20 mouse cellular contexts compared by ENCODE assay signal in genomic region chr3:121359272-121359671, GRCm38 (mm10).
DNase-seq lines count a peak whose midpoint lies in the region; ATAC-seq and TF ChIP-seq lines count a peak whose summit lies in the region.
"Had no signal": no experiment of that assay in that cellular context is flagged by ENCODE, and none has a peak within 500 bp of the region (broad histone marks: within the 10 kb centered on the region; RNA-seq: fewer than 3 reads in every experiment).

No protein-coding gene starts in this region.

- H3K4me3 ChIP-seq in hindbrain, postnatal 0 days (ENCODE audit: low read length) = no peak overlapping the region
- H3K4me3 ChIP-seq in hindbrain, embryonic 12.5 days = no peak overlapping the region
- H3K4me3 ChIP-seq in midbrain, embryonic 15.5 days = no peak overlapping the region
- H3K4me3 ChIP-seq: embryonic facial prominence, embryonic 12.5 days; erythroblast, embryonic 14.5 days; hindbrain, embryonic 13.5 days; limb, embryonic 12.5 days; liver, embryonic 13.5 days had no signal

- intact Hi-C loops in left cerebral cortex, postnatal 4 days (cut with DNase I) = no loop called here

- WGBS in hindbrain, postnatal 0 days = 79% methylated on average over 7 of the region's 7 CpGs
- WGBS in hindbrain, embryonic 12.5 days = 89% methylated on average over 7 of the region's 7 CpGs
- WGBS in midbrain, embryonic 15.5 days = 69% methylated on average over 7 of the region's 7 CpGs

- peak; percentile 67; the same call in 1 of the 2 replicates for ATAC-seq in hindbrain, postnatal 0 days
- no peak for ATAC-seq in hindbrain, embryonic 12.5 days (ENCODE audit: low FRiP score)
- ATAC-seq in midbrain, embryonic 15.5 days (replicated peaks) = peak; percentile 75
- ATAC-seq: forebrain, embryonic 14.5 days had no signal

- no peak for TF ChIP-seq POLR2A in brain, embryonic 14.5 days (IDR thresholded peaks at IDR 0.05; ENCODE audit: borderline replicate concordance, extremely low read depth, insufficient read depth, insufficient read length, poor library complexity, severe bottlenecking)

- no peaks in the 10 kb centered on the region for H3K27me3 ChIP-seq in hindbrain, postnatal 0 days (ENCODE audit: insufficient read depth, low read length)
- no peaks in the 10 kb centered on the region for H3K27me3 ChIP-seq in hindbrain, embryonic 12.5 days
- H3K27me3 ChIP-seq in midbrain, embryonic 15.5 days (replicated peaks) = no peaks in the 10 kb centered on the region
- H3K27me3 ChIP-seq: embryonic facial prominence, embryonic 12.5 days; hindbrain, embryonic 13.5 days; limb, embryonic 12.5 days; liver, embryonic 13.5 days had no signal

- H3K36me3 ChIP-seq in hindbrain, postnatal 0 days (ENCODE audit: insufficient read depth, low read length) = no peaks in the 10 kb centered on the region
- H3K36me3 ChIP-seq in hindbrain, embryonic 12.5 days = no peaks in the 10 kb centered on the region
- no peaks in the 10 kb centered on the region for H3K36me3 ChIP-seq in midbrain, embryonic 15.5 days (replicated peaks)
- H3K36me3 ChIP-seq: embryonic facial prominence, embryonic 12.5 days; limb, embryonic 12.5 days had no signal

- H3K27ac ChIP-seq in hindbrain, postnatal 0 days = no peak overlapping the region
- H3K27ac ChIP-seq in hindbrain, embryonic 12.5 days = no peak overlapping the region
- H3K27ac ChIP-seq in midbrain, embryonic 15.5 days = no peak overlapping the region
- H3K27ac ChIP-seq: embryonic facial prominence, embryonic 12.5 days; hindbrain, embryonic 13.5 days; limb, embryonic 12.5 days; liver, embryonic 13.5 days had no signal

- DNase-seq in hindbrain, postnatal 0 days (ENCODE audit: low spot score) = peak; percentile 48
- peak; percentile 44 for DNase-seq in left cerebral cortex, postnatal 4 days
- DNase-seq in left cerebral cortex, adult 11 months (ENCODE audit: low spot score) = no peak
- DNase-seq in brain, embryonic 14.5 days (ENCODE audit: low read depth) = peak; percentile 42
- no peak for DNase-seq in gastrocnemius, postnatal 4 days (ENCODE audit: low spot score in 2 of 2)
- DNase-seq in frontal cortex, adult 2 months (ENCODE audit: extremely low spot score in 1 of 2, low spot score in 1 of 2) = no peak
- DNase-seq: adrenal gland, adult 8-10 months; B cell, adult 2 months; cerebellum, adult 9-11 months; gastrocnemius, postnatal 25 days; liver, embryonic 13.5 days; lung, embryonic 14.5 days; lung, postnatal 36 days had no signal

- no peak for TF ChIP-seq CTCF in hindbrain, postnatal 0 days (IDR thresholded peaks at IDR 0.05; ENCODE audit: low read depth)
- TF ChIP-seq CTCF in brain, embryonic 14.5 days (IDR thresholded peaks at IDR 0.05; ENCODE audit: borderline replicate concordance, extremely low read depth, insufficient read depth, insufficient read length) = no peak

- no peaks in the 10 kb centered on the region for H3K4me1 ChIP-seq in hindbrain, postnatal 0 days (ENCODE audit: insufficient read depth, low read length)
- peaks cover 3% of the 10 kb centered on the region; the same call in 1 of the 2 replicates for H3K4me1 ChIP-seq in hindbrain, embryonic 12.5 days
- H3K4me1 ChIP-seq in midbrain, embryonic 15.5 days = no peaks in the 10 kb centered on the region

- no peak overlapping the region for H3K4me2 ChIP-seq in hindbrain, postnatal 0 days (ENCODE audit: low read depth, low read length)
- H3K4me2 ChIP-seq in hindbrain, embryonic 12.5 days (replicated peaks) = no peak overlapping the region
- H3K4me2 ChIP-seq in midbrain, embryonic 15.5 days = no peak overlapping the region
- H3K4me2 ChIP-seq: embryonic facial prominence, embryonic 12.5 days; hindbrain, embryonic 13.5 days; limb, embryonic 12.5 days; liver, embryonic 13.5 days; lung, embryonic 14.5 days had no signal

- no peak overlapping the region for H3K9ac ChIP-seq in hindbrain, postnatal 0 days (replicated peaks; ENCODE audit: low read length)
- H3K9ac ChIP-seq in hindbrain, embryonic 12.5 days = no peak overlapping the region
- H3K9ac ChIP-seq in midbrain, embryonic 15.5 days = no peak overlapping the region
- H3K9ac ChIP-seq: embryonic facial prominence, embryonic 12.5 days; hindbrain, embryonic 13.5 days; limb, embryonic 12.5 days; liver, embryonic 13.5 days; lung, embryonic 14.5 days had no signal

- no peaks in the 10 kb centered on the region for H3K9me3 ChIP-seq in hindbrain, postnatal 0 days (ENCODE audit: low read length)
- no peaks in the 10 kb centered on the region for H3K9me3 ChIP-seq in hindbrain, embryonic 12.5 days (replicated peaks)
- H3K9me3 ChIP-seq in midbrain, embryonic 15.5 days = no peaks in the 10 kb centered on the region
- H3K9me3 ChIP-seq: embryonic facial prominence, embryonic 12.5 days; hindbrain, embryonic 13.5 days; limb, embryonic 12.5 days; liver, embryonic 13.5 days had no signal

Comparison
In these comparisons a context has a peak if more than half of its experiments do, and no peak if none do; other contexts are left out.
1. DNase-seq: peak in hindbrain, postnatal 0 days (single experiment), left cerebral cortex, postnatal 4 days (single experiment) and brain, embryonic 14.5 days (single experiment); none in left cerebral cortex, adult 11 months (single experiment), gastrocnemius, postnatal 4 days (0 of 2) and frontal cortex, adult 2 months (0 of 2).